Mouse (Mus musculus) lung, adult 2 months (tissue): ENCODE measurements at regions not wholly inside any gene's neighbourhood (a gene's known extent, or its start where the extent isn't known, plus 50 kb on each side); places are given as distances from the start of the nearest gene placed in this dataset.

Experiments used
- CTCF ChIP-seq: fragments of 200-500 bp; IDR thresholded peaks from 2 replicates; pipeline ENCODE4 v1.5.1; 2011; ENCODE audit warnings: mild to moderate bottlenecking, low read length, control low read depth; ENCODE audit not compliant: insufficient read depth
- POLR2A ChIP-seq: fragments of 200-500 bp; IDR thresholded peaks from 2 replicates; pipeline ENCODE4 v1.6.1; 2011; ENCODE audit warnings: low read depth, mild to moderate bottlenecking, control low read depth, low read length, borderline replicate concordance; ENCODE audit errors: extremely low read depth

- TF ChIP-seq CTCF (no peak), POLR2A (no peak)
Measured at GRCm38 (mm10) chr13:102545845-102546615, 147.3 kb upstream of the Cd180 start.
